Mouse (Mus musculus): ENCODE measurements around the gene Got2. TPM values are rescaled to one million over a fixed set of nuclear protein-coding genes. Genes with fewer than 3 reads are reported as not detected.
A peak's percentile ranks its signal among the peaks of the same experiment; 100 is the strongest.

The Got2 gene
- polyA plus RNA-seq, 1 experiment from 2014 or later, result 322 TPM

- no peak overlapping the region for H3K4me2 ChIP-seq
- ATAC-seq (ENCODE audit: extremely low read depth, insufficient number of reproducible peaks, low FRiP score, low TSS enrichment), result no peak
- H3K4me1 ChIP-seq, result peaks cover 40% of the 10 kb centered on the region
- peak overlapping the region; percentile 10; the same call in 1 of the 2 replicates for H3K27ac ChIP-seq (replicated peaks)
- 41% methylated on average over 6 of the region's 6 CpGs for WGBS
- no peaks in the 10 kb centered on the region for H3K27me3 ChIP-seq (replicated peaks)
- H3K36me3 ChIP-seq, result no peaks in the 10 kb centered on the region
- no peaks in the 10 kb centered on the region for H3K9me3 ChIP-seq
- H3K4me3 ChIP-seq, result no peak overlapping the region
- no peak overlapping the region for H3K9ac ChIP-seq
Measured at GRCm38 (mm10) chr8:95816044-95816708, 72.2 kb downstream of the Got2 start.

Other genes starting within 250 kb of the Got2 start
- gene Ndrg4, start 211.6 kb downstream of the Got2 start, polyA plus RNA-seq (2015; fragmentation: Nextera tagmentation; extraction: Ambion mirVana), result 256 and 289 TPM in 2 replicates
- 15.9 and 18.1 TPM in 2 replicates for gene Setd6, start 172.7 kb downstream of the Got2 start, polyA plus RNA-seq (2015; fragmentation: Nextera tagmentation; extraction: Ambion mirVana)
- gene Cnot1, start 81.1 kb downstream of the Got2 start, polyA plus RNA-seq (2015; fragmentation: Nextera tagmentation; extraction: Ambion mirVana), result 42.8 and 47.4 TPM in 2 replicates
- 255 and 274 TPM in 2 replicates for gene Sap18b, start 63.2 kb downstream of the Got2 start, polyA plus RNA-seq (2015; fragmentation: Nextera tagmentation; extraction: Ambion mirVana)
- gene Slc38a7, start 35.0 kb downstream of the Got2 start, polyA plus RNA-seq (2015; fragmentation: Nextera tagmentation; extraction: Ambion mirVana), result 11.7 and 12.4 TPM in 2 replicates